Mouse (Mus musculus) megakaryocyte, embryonic 14.5 days (primary cell): Measurements from ENCODE around the gene Lbr.

Experiments used
- FLI1 ChIP-seq: IDR thresholded peaks from 2 replicates; pipeline ENCODE4 v1.6.1; 2012; ENCODE audit warnings: low read length, inconsistent platforms, mixed read lengths
- GATA1 ChIP-seq: IDR thresholded peaks from 3 replicates; pipeline ENCODE4 v1.6.1; 2012; ENCODE audit warnings: mixed read lengths, low read length, inconsistent platforms, borderline replicate concordance

GRCm38 (mm10) chr1:181866429-181867280 lies 23.8 kb upstream of the Lbr start:
- no peak for TF ChIP-seq GATA1
- no peak for TF ChIP-seq FLI1
